Mouse (Mus musculus): Measurements from ENCODE around the gene Atp2a1. TPM values are rescaled to one million over a fixed set of nuclear protein-coding genes. Genes with fewer than 3 reads are reported as not detected.
A peak's percentile ranks its signal among the peaks of the same experiment; 100 is the strongest.
"Not testable (repeated sequence)": the region's sequence is repeated elsewhere in the genome, so short reads cannot be mapped to it uniquely, and the experiment has no call there.

Atp2a1 gene
- total RNA-seq, 2 experiments from 2014 or later = 0.87 TPM

- no peak for DNase-seq
Observed at GRCm38 (mm10) chr7:126411061-126411460, 51.8 kb downstream of the Atp2a1 start.

GRCm38 (mm10) chr7:126408686-126409085 is 54.2 kb downstream of the Atp2a1 start:
- no peak for DNase-seq

GRCm38 (mm10) chr7:126402518-126402917 is 60.4 kb downstream of the Atp2a1 start:
- DNase-seq = not testable (repeated sequence)

DNA sequence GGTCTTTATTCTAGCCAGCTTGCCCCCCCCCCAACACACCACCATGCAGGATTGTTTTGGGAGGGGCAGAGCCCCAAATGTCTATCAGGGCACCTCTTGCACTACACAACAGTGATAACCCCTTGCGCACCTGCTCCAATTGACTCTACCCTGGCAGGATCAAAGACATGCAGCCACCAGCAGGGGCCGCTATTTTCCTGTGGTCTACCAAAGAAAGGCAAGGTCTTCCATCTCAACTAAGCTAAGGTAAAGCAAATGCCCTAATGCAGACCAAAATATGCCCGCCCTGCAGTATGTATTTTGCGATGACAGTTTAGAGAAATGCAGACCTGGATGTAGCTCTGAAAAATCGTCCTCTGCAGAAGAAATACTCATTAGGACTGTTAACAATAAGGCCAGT is 63.4 kb downstream of the Atp2a1 start:
- DNase-seq = peak; percentile 76 to 90

DNA sequence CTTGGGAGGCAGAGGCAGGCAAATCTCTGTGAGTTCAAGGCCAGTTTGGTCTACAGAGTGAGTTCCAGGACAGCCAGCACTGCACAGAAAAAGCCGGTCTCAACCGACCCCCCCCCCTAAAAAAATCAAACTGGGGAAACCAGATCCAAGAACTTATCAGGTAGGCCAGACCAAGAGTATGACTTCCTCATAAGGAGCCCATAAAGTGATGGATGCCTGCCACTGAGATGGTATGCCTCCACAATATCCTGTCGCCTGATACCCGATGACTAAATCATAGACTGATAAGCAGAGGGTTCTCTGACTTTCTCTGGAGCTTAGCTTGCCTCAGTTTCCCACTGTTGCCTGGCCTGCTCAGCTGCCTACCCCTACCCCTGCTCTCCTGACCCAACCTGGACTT is 65.1 kb downstream of the Atp2a1 start:
- no peak for DNase-seq

DNA sequence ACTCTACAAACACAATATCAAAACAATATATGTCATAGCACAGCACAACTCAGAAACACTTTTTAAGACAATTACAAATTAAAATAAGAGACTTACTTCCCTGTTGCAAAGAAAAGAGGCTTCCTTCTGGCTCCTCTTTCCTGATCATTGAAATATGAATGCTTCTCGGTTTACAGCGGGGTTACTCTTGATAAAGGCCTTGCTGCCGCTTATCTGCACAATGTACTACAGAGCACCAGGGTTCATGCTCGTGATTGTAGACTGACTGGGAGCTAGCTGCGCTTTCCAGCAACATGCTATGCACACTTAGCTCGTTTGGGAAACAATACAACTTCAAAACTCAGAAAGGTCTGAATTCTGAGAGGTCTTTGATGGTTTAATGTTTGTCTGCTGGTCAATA is 65.7 kb downstream of the Atp2a1 start:
- DNase-seq = peak in 1 of 2 experiments; percentile 21

DNA sequence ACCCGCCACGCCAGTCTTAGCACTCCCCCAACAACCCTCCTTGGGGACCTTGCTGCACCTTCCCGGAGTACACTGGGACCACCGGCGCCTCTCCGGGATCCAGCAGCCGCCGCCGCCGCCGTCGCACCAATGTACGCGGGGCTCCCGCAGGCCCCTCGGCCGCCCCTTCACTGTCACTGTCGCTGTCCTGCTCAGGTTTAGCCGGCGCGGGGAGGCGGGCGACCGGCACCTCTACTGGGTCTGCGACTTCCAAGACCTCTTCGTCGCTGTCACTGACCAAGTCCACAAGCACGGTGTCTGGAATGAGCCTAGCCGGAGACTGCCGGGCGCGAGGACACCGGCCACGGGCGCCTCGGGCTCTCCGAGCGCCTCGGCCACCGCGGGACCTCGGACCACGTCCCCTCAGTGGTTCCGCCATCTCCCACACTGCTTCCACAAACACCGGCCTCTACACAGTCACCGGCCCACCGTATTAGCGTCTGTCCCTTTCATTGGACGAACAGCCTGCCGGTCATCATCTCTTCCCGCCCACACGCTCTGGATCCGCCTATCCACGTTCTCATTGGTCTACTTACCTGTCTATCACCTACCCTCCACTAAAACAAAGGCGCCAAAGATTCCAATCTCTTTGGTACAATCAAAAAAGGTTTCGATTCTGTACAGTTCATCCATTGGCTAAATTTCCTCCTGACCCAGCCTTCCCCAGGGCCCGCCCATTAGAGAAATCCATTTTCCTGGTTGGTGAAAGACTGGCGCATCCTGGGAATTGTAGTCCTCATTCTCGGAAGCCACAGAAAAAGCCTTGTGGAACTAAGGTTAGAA is 66.4 kb downstream of the Atp2a1 start, which contains the start of gene Nfatc2ip:
Nfatc2ip (minus strand) TSS at position 440 of the 822 bp plus-strand sequence.
- peak; percentile 98 to 99 for DNase-seq

Other genes starting within 250 kb of the Atp2a1 start
- 10 to 100 TPM; 72.3 to 73.8 TPM for gene Sbk1, start 190.5 kb downstream of the Atp2a1 start, total RNA-seq (2021)
- 1 to 10 TPM in 1 of 2 experiments, under 1 TPM in 1; 0.52 to 5.7 TPM for gene Lat, start 93.5 kb downstream of the Atp2a1 start, total RNA-seq (2021)
- gene Spns1, start 85.7 kb downstream of the Atp2a1 start, total RNA-seq (2021) = 10 to 100 TPM; 24.8 to 25.8 TPM
- gene Nfatc2ip, start 66.4 kb downstream of the Atp2a1 start, total RNA-seq (2021) = 1 to 10 TPM; 3.8 to 3.9 TPM
- 1 to 10 TPM in 1 of 2 experiments, under 1 TPM in 1; 0.32 to 4.2 TPM for gene Cd19, start 48.2 kb downstream of the Atp2a1 start, total RNA-seq (2021)
- gene Rabep2, start 34.3 kb downstream of the Atp2a1 start, total RNA-seq (2021) = 1 to 10 TPM; 5.5 to 7.5 TPM
- 10 to 100 TPM; 40.9 to 45.1 TPM for gene Sh2b1, start 12.3 kb upstream of the Atp2a1 start, total RNA-seq (2021)
- gene Tufm, start 24.3 kb upstream of the Atp2a1 start, total RNA-seq (2021) = 100 to 1,000 TPM; 286 to 355 TPM
- 10 to 100 TPM; 33.0 to 37.1 TPM for gene Atxn2l, start 40.3 kb upstream of the Atp2a1 start, total RNA-seq (2021)
- gene Eif3c, start 103.3 kb upstream of the Atp2a1 start, total RNA-seq (2021) = 100 to 1,000 TPM; 142 to 148 TPM
- under 1 TPM; 0.23 to 0.79 TPM for gene Apobr, start 121.8 kb upstream of the Atp2a1 start, total RNA-seq (2021)
- 10 to 100 TPM in 1 of 2 experiments, 1 to 10 TPM in 1; 9.0 to 17.9 TPM for gene Cln3, start 122.7 kb upstream of the Atp2a1 start, total RNA-seq (2021)
- not detected for gene Il27, start 131.8 kb upstream of the Atp2a1 start, total RNA-seq (2021)
- gene Nupr1, start 167.8 kb upstream of the Atp2a1 start, total RNA-seq (2021) = 1 to 10 TPM; 6.1 to 8.0 TPM
- 10 to 100 TPM; 24.8 to 26.5 TPM for gene Sgf29, start 186.2 kb upstream of the Atp2a1 start, total RNA-seq (2021)
- 10 to 100 TPM; 31.1 to 44.0 TPM for gene Sult1a1, start 213.3 kb upstream of the Atp2a1 start, total RNA-seq (2021)
- 10 to 100 TPM; 60.1 to 60.4 TPM for gene Bola2, start 232.3 kb upstream of the Atp2a1 start, total RNA-seq (2021)
- 1 to 10 TPM; 3.7 to 4.1 TPM for gene Slx1b, start 232.7 kb upstream of the Atp2a1 start, total RNA-seq (2021)
- 10 to 100 TPM in 1 of 2 experiments, 1 to 10 TPM in 1; 9.3 to 28.6 TPM for gene Coro1a, start 244.7 kb upstream of the Atp2a1 start, total RNA-seq (2021)